Mouse (Mus musculus): Measurements from ENCODE around the gene Olfr661.
A peak's percentile ranks its signal among the peaks of the same experiment; 100 is the strongest.

The Olfr661 gene

DNA sequence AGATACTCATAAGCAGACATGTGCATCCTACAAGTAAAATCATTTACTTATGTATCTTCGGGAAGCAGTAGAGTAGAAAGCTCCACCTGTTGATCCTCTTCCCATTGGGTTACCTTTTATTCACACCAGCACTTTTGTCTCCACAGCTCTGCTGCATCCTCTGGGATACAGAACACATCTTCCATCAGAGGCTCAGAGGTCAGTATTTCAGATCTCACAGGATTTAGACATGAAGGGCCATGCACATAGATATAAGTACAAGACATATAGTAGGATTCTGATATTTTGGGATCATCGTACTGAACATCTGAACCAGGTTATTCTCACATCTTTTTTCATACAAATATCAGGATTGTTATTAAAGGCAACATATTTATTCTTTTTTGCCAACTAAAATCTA is at the start of gene Olfr661:
Gene Olfr661, plus strand, starts transcription at position 301 of the 400 bp plus-strand sequence.
- no peak for DNase-seq

- peak; percentile 12 for DNase-seq
Observed at GRCm38 (mm10) chr7:104646841-104647482, 39.3 kb upstream of the Olfr661 start, which contains the start of gene Olfr658. TSS of gene Olfr658 (minus strand) at chr7:104647305.

DNA sequence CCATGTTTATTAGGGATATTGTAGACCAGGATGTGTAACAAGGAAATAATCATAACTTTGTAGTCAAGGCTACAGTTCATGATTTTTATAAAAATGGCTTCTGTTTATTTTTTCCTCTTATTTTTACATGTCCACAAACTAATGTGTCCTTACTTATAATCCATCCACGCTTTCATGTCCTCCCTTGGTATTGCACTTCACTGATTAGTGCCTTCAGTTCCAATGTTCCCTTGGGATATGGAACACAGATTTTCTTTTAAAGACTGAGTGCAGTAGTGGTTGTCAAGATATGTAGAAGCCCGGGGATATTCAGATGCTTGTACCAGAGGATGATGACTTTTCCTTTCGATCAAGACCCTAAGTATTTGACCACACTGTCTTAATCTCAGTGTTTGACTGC is 19.8 kb upstream of the Olfr661 start, which contains the start of gene Olfr659:
Gene Olfr659, plus strand, starts transcription at position 301 of the 400 bp plus-strand sequence.
- no peak for DNase-seq
